Mouse (Mus musculus) hindbrain, embryonic 13.5 days (tissue): ENCODE measurements around the gene Vwc2. TPM values are rescaled to one million over a fixed set of nuclear protein-coding genes. Genes with fewer than 3 reads are reported as not detected.

Experiments used
- ATAC-seq: fragments of 200-750 bp; cut with Nextera tagmentation; 2 replicates; pipeline ENCODE4 v1.8.0; 2017; ENCODE audit warnings: moderate TSS enrichment; ENCODE audit not compliant: low FRiP score
- H3K27ac ChIP-seq: fragments of 300-500 bp; sonication (generic); 2 replicates; pipeline ENCODE4 v1.5.1; 2015; ENCODE audit warnings: inconsistent platforms, mild to moderate bottlenecking, moderate library complexity
- H3K27me3 ChIP-seq: fragments of 300-500 bp; sonication (generic); 2 replicates; pipeline ENCODE4 v1.6.1; 2015; ENCODE audit warnings: mild to moderate bottlenecking, inconsistent platforms
- H3K36me3 ChIP-seq: fragments of 300-500 bp; sonication (generic); 2 replicates; pipeline ENCODE4 v1.6.1; 2015; ENCODE audit warnings: mild to moderate bottlenecking, inconsistent platforms
- H3K4me1 ChIP-seq: fragments of 300-500 bp; sonication (generic); replicated peaks from 2 replicates; pipeline ENCODE4 v1.6.1; 2015; ENCODE audit warnings: inconsistent platforms
- H3K4me2 ChIP-seq: fragments of 300-500 bp; sonication (generic); 2 replicates; pipeline ENCODE4 v1.6.1; 2015; ENCODE audit warnings: inconsistent platforms, mild to moderate bottlenecking, moderate library complexity
- H3K4me3 ChIP-seq: fragments of 300-500 bp; sonication (generic); 2 replicates; pipeline ENCODE4 v1.5.1; 2015; ENCODE audit warnings: mild to moderate bottlenecking, inconsistent platforms
- H3K9ac ChIP-seq: fragments of 300-500 bp; sonication (generic); 2 replicates; pipeline ENCODE4 v1.6.1; 2015; ENCODE audit warnings: mild to moderate bottlenecking, inconsistent platforms
- H3K9me3 ChIP-seq: fragments of 300-500 bp; sonication (generic); 2 replicates; pipeline ENCODE4 v1.6.1; 2016; ENCODE audit warnings: inconsistent platforms
- WGBS: fragments of 180-500 bp; shearing (Covaris S2); methylation state at CpG from one replicate; pipeline ENCODE4 v1.1.7; 2015; 5-methylcytosine and 5-hydroxymethylcytosine counted together
- polyA plus RNA-seq: library from polyadenylated mRNA; unstranded; fragments of >200 nt; fragmentation: Nextera tagmentation; extraction: Ambion mirVana; gene quantifications from 2 replicates; pipeline ENCODE4 v1.2.1, GENCODE M21; 2015

The Vwc2 gene
- polyA plus RNA-seq, 1 experiment from 2014 or later, result 4.2 TPM

DNA sequence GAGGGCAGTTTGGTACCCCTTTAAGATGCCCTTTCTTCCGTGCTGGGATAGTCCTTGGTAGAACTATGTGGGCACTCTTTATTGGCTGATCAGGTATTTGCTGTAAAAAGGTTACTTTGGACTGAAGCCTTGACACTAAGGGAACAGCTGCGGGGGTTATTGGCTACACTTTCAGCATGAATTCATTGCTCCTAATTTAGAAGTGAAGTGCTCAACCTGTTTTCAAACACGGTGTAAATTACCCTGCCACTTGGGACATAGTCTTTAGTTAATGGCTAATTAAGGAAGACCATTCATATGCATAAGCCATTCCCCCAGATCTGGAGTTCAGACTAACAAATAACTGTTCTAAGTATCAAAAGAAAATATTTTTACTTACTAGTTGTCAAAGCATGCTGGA is 2.7 kb downstream of the Vwc2 start:
- H3K9ac ChIP-seq, result no peak overlapping the region
- ATAC-seq, result no peak
- peak overlapping the region; percentile 97 for H3K4me2 ChIP-seq
- WGBS, result 5% methylated on average over 3 of the region's 3 CpGs
- H3K27me3 ChIP-seq, result peaks cover 75% of the 10 kb centered on the region
- peak overlapping the region; percentile 60 for H3K4me3 ChIP-seq
- no peak overlapping the region for H3K27ac ChIP-seq
- no peaks in the 10 kb centered on the region for H3K9me3 ChIP-seq
- H3K36me3 ChIP-seq, result no peaks in the 10 kb centered on the region
- H3K4me1 ChIP-seq, result peaks cover 30% of the 10 kb centered on the region

DNA sequence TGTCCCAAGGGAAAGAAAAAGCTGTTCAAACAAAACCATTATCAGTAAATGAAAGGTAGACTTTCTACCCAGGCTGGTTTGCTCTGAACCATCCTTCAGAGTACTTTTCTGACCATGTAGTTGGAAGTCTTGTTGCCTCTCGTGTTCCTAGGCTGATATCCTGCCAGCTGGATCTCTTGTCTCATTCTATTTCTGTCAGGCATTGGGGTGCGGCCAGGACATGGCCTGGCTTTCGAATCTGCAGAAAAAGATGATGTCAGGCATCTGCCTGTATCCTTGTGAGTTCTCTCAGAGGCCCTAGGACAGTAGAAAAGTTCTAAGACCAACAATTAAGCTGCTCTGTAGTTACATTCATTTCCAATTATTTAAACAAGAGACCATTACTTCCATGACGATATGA is 8.8 kb downstream of the Vwc2 start:
- no peak overlapping the region for H3K4me3 ChIP-seq
- no peak overlapping the region for H3K9ac ChIP-seq
- no peaks in the 10 kb centered on the region for H3K4me1 ChIP-seq
- H3K27me3 ChIP-seq, result peaks cover 19% of the 10 kb centered on the region
- H3K27ac ChIP-seq, result no peak overlapping the region
- no peak overlapping the region for H3K4me2 ChIP-seq
- no peaks in the 10 kb centered on the region for H3K9me3 ChIP-seq
- no peak for ATAC-seq
- no peaks in the 10 kb centered on the region for H3K36me3 ChIP-seq
- 83% methylated on average over 4 of the region's 4 CpGs for WGBS

GRCm38 (mm10) chr11:11131414-11132077 is 17.5 kb downstream of the Vwc2 start:
- H3K27ac ChIP-seq, result no peak overlapping the region
- H3K36me3 ChIP-seq, result no peaks in the 10 kb centered on the region
- 62% methylated on average over 14 of the region's 14 CpGs for WGBS
- no peak overlapping the region for H3K4me3 ChIP-seq
- no peaks in the 10 kb centered on the region for H3K4me1 ChIP-seq
- H3K9ac ChIP-seq, result no peak overlapping the region
- H3K27me3 ChIP-seq, result no peaks in the 10 kb centered on the region
- H3K4me2 ChIP-seq, result no peak overlapping the region
- ATAC-seq, result peak; percentile 85
- no peaks in the 10 kb centered on the region for H3K9me3 ChIP-seq

- Histone ChIP-seq H3K27me3 (no peaks in the 10 kb centered on the region), H3K4me2 (no peak overlapping the region), H3K9me3 (no peaks in the 10 kb centered on the region), H3K4me3 (no peak overlapping the region), H3K36me3 (no peaks in the 10 kb centered on the region), H3K27ac (no peak overlapping the region), H3K9ac (no peak overlapping the region), H3K4me1 (no peaks in the 10 kb centered on the region)
- no peak for ATAC-seq
Measured at GRCm38 (mm10) chr11:11140622-11141021, 26.6 kb downstream of the Vwc2 start.

- WGBS, result 47% methylated on average over 1 of the region's 1 CpGs
- Histone ChIP-seq H3K4me3 (no peak overlapping the region), H3K4me2 (no peak overlapping the region), H3K27me3 (no peaks in the 10 kb centered on the region), H3K4me1 (no peaks in the 10 kb centered on the region), H3K36me3 (no peaks in the 10 kb centered on the region), H3K27ac (no peak overlapping the region), H3K9ac (no peak overlapping the region), H3K9me3 (no peaks in the 10 kb centered on the region)
- ATAC-seq, result no peak
Measured at GRCm38 (mm10) chr11:11152681-11153080, 38.7 kb downstream of the Vwc2 start.

GRCm38 (mm10) chr11:11171396-11171795 is 57.4 kb downstream of the Vwc2 start:
- Histone ChIP-seq H3K9ac (no peak overlapping the region), H3K9me3 (no peaks in the 10 kb centered on the region), H3K36me3 (no peaks in the 10 kb centered on the region), H3K27ac (no peak overlapping the region), H3K4me3 (no peak overlapping the region), H3K4me1 (no peaks in the 10 kb centered on the region), H3K4me2 (no peak overlapping the region), H3K27me3 (no peaks in the 10 kb centered on the region)
- WGBS, result 94% methylated on average over 4 of the region's 4 CpGs
- ATAC-seq, result no peak

- no peak overlapping the region for H3K9ac ChIP-seq
- no peaks in the 10 kb centered on the region for H3K4me1 ChIP-seq
- H3K27ac ChIP-seq, result no peak overlapping the region
- 78% methylated on average over 2 of the region's 2 CpGs for WGBS
- ATAC-seq, result no peak
- H3K4me3 ChIP-seq, result no peak overlapping the region
- H3K36me3 ChIP-seq, result no peaks in the 10 kb centered on the region
- no peak overlapping the region for H3K4me2 ChIP-seq
- H3K9me3 ChIP-seq, result no peaks in the 10 kb centered on the region
- H3K27me3 ChIP-seq, result no peaks in the 10 kb centered on the region
Measured at GRCm38 (mm10) chr11:11175259-11175658, 61.2 kb downstream of the Vwc2 start.

- WGBS, result 81% methylated on average over 2 of the region's 2 CpGs
Measured at GRCm38 (mm10) chr11:11182705-11183104, 68.7 kb downstream of the Vwc2 start.

GRCm38 (mm10) chr11:11223162-11223561 is 109.1 kb downstream of the Vwc2 start:
- WGBS, result 21% methylated on average over 1 of the region's 1 CpGs
- ATAC-seq, result no peak
- Histone ChIP-seq H3K4me1 (no peaks in the 10 kb centered on the region), H3K9me3 (no peaks in the 10 kb centered on the region), H3K4me2 (no peak overlapping the region), H3K4me3 (no peak overlapping the region), H3K9ac (no peak overlapping the region), H3K36me3 (no peaks in the 10 kb centered on the region), H3K27ac (no peak overlapping the region), H3K27me3 (no peaks in the 10 kb centered on the region)

More at GRCm38 (mm10) chr11:11182705-11183104, 68.7 kb downstream of the Vwc2 start:
- H3K4me1 ChIP-seq, result no peaks in the 10 kb centered on the region
- H3K4me2 ChIP-seq, result no peak overlapping the region
- no peak overlapping the region for H3K4me3 ChIP-seq
- H3K27me3 ChIP-seq, result no peaks in the 10 kb centered on the region
- no peaks in the 10 kb centered on the region for H3K9me3 ChIP-seq
- H3K9ac ChIP-seq, result no peak overlapping the region
- no peak overlapping the region for H3K27ac ChIP-seq
- no peak for ATAC-seq
- H3K36me3 ChIP-seq, result no peaks in the 10 kb centered on the region

- Histone ChIP-seq H3K9me3 (no peaks in the 10 kb centered on the region), H3K4me2 (no peak overlapping the region), H3K9ac (no peak overlapping the region), H3K27me3 (no peaks in the 10 kb centered on the region), H3K4me3 (no peak overlapping the region), H3K4me1 (no peaks in the 10 kb centered on the region), H3K27ac (no peak overlapping the region), H3K36me3 (no peaks in the 10 kb centered on the region)
- WGBS, result 74% methylated on average over 1 of the region's 1 CpGs
- no peak for ATAC-seq
Measured at GRCm38 (mm10) chr11:11239346-11239745, 125.3 kb downstream of the Vwc2 start.

- H3K9ac ChIP-seq, result no peak overlapping the region
- WGBS, result 83% methylated on average over 6 of the region's 6 CpGs
- no peak overlapping the region for H3K4me2 ChIP-seq
- no peaks in the 10 kb centered on the region for H3K4me1 ChIP-seq
- no peaks in the 10 kb centered on the region for H3K36me3 ChIP-seq
- ATAC-seq, result peak; percentile 28; the same call in 1 of the 2 replicates
- no peak overlapping the region for H3K4me3 ChIP-seq
- no peaks in the 10 kb centered on the region for H3K27me3 ChIP-seq
- H3K9me3 ChIP-seq, result no peaks in the 10 kb centered on the region
- no peak overlapping the region for H3K27ac ChIP-seq
Measured at GRCm38 (mm10) chr11:11242694-11243377, 128.8 kb downstream of the Vwc2 start.

DNA sequence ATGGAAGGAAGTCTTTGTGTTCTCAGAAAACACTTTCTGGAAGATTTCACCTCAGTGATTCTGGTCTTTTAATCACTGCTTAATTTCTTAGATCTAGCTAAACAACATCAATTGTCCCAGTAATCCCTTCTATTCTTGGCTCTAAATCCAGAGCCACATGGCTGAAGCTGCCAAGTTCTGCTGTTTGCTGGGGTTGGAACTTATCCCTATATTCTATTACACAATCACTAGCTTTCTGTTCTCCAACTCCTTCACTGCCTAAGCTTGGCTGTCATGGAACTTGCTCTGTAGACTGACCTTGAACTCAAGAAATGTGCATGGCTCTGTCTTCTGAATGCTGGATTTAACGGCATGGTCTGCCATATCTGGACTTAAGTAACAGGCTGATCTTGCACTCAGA is 143.3 kb downstream of the Vwc2 start:
- no peaks in the 10 kb centered on the region for H3K9me3 ChIP-seq
- H3K4me2 ChIP-seq, result no peak overlapping the region
- no peak overlapping the region for H3K9ac ChIP-seq
- H3K36me3 ChIP-seq, result no peaks in the 10 kb centered on the region
- WGBS, result 98% methylated on average over 1 of the region's 1 CpGs
- no peak overlapping the region for H3K4me3 ChIP-seq
- H3K27me3 ChIP-seq, result no peaks in the 10 kb centered on the region
- no peaks in the 10 kb centered on the region for H3K4me1 ChIP-seq
- H3K27ac ChIP-seq, result no peak overlapping the region
- ATAC-seq, result no peak

DNA sequence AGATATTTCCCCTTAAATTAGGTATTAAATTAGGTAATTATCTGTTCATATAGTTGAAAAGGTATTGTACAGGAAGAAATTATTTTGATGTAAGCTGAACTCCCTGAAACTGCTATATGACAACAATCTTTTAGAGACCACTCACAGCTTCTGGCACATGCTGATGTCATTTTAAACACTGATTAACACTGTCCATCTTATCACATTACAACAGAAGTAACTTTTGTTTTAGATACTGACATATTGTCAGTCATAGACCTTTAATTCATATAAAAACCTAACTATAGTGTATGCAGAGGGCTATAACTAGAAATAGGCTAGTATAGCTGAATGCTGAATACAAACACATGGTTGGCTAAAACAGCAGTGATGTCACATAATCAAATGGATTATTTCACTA is 166.1 kb downstream of the Vwc2 start:
- Histone ChIP-seq H3K4me3 (no peak overlapping the region), H3K9ac (no peak overlapping the region), H3K27ac (no peak overlapping the region), H3K9me3 (no peaks in the 10 kb centered on the region), H3K36me3 (no peaks in the 10 kb centered on the region), H3K4me2 (no peak overlapping the region), H3K27me3 (no peaks in the 10 kb centered on the region), H3K4me1 (no peaks in the 10 kb centered on the region)
- ATAC-seq, result no peak
